Mouse (Mus musculus): ENCODE data around the gene Nop16.

GRCm38 (mm10) chr13:54575489-54575888 lies 14.4 kb downstream of the Nop16 start:
- TF ChIP-seq CTCF (IDR thresholded peaks at IDR 0.05; ENCODE audit: control insufficient read depth, insufficient read depth, low read length) (no peak), POLR2A (IDR thresholded peaks at IDR 0.05; ENCODE audit: borderline replicate concordance, control insufficient read depth, low read depth, low read length) (no peak)

All from bone marrow, adult 2 months (tissue).